Mouse (Mus musculus): ENCODE data around the gene Ptpn12. TPM values are rescaled to one million over a fixed set of nuclear protein-coding genes. Genes with fewer than 3 reads are reported as not detected.

Gene Ptpn12
- total RNA-seq (2021), result 10 to 100 TPM; 13.8 to 18.0 TPM
- long read RNA-seq, experiment 1, partial matches to known transcripts, result 3 of 6 reads
- long read RNA-seq, experiment 1, other reads (novel, unspliced or antisense), result 0 of 6 reads
- long read RNA-seq, experiment 2, partial matches to known transcripts, result 1 of 2 reads
- long read RNA-seq, experiment 2, other reads (novel, unspliced or antisense), result 0 of 2 reads

GRCm38 (mm10) chr5:21055820-21056531, at the start of gene Ptpn12:
Ptpn12 (minus strand) TSS chr5:21055911.
- DNase-seq, result peak; percentile 99

DNA sequence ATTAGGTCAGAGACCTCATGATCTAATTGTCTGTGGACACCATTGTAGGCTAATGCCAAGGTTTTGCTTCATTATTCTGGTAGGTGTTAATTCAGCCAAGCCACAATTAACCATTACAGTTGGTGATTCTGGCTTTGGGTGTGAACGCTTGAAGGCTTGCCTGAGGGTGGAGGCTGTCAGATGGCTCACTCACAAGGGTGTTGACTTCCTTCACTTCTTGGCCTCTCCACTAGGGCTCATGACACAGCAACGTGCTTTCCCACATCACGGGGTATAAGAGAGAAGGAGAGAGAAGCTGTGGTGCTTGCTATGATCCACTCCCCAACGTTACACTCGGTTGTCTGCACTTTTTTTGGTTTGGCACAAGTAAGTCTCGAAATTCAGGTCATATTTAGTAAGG, 35.5 kb upstream of the Ptpn12 start:
- DNase-seq, result no peak

DNA sequence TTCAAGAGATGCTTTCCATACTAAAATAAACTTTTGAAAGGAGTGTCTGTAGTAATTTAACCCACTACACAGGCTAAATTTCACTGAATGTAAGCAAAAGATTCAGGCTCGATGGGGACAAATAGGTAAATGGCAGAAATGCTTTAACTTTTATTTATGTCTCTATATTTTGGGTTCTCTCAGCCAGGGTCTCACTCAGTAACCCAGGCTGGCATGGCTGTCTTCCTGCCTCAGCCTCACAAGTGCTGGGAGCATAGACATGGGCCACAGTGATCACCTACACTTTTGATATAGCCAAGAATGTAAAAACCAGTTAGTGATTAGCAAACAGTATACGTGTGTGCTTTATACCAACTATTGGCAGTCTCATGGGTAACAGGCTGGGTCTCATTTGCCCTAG, 1.5 kb upstream of the Ptpn12 start:
- DNase-seq, result no peak

DNA sequence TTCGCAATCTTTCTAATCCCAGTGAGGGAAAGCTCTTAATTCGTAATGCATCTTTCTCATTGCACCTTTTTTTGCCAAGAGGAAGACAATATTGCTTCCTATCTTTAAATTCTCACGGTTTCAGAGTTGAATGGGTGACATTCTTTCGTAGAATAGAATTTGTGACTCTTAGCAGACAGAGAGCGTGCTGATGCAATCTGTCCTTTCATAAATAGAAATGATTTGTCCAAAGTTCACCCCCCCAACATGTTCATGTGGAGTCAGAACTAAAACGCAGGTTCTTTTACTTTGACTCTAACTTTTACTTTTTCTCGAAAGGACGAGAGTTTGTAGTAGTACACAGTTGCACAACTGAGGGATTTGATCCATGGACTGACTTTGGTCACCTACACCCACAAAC, 884 bp upstream of the Ptpn12 start:
- no peak for DNase-seq

- DNase-seq, result peak; percentile 46
Observed at GRCm38 (mm10) chr5:21055071-21055819, 466 bp downstream of the Ptpn12 start.

- DNase-seq, result peak; percentile 70
Observed at GRCm38 (mm10) chr5:21054472-21055070, 1.1 kb downstream of the Ptpn12 start.

- DNase-seq, result no peak
Observed at GRCm38 (mm10) chr5:21053571-21054307, 2.0 kb downstream of the Ptpn12 start.

DNA sequence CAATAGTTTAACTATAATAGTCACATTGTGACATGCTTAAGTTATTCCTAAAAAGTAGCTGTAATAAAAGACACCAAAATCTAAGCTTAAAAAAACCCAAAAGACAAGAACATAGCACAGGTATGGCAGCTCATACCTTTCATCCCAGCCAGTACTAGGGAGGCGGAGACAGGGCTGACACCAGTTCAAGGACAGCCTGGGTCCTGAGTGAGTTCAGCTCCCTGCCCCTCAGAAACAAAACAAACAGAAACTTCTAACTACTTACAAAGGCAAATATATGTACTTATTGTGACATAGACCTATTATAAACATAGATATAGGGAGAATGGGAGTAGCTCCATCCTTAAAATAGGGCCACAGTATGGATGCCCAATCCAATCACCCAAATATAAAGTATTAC, 3.2 kb downstream of the Ptpn12 start:
- DNase-seq, result no peak

DNA sequence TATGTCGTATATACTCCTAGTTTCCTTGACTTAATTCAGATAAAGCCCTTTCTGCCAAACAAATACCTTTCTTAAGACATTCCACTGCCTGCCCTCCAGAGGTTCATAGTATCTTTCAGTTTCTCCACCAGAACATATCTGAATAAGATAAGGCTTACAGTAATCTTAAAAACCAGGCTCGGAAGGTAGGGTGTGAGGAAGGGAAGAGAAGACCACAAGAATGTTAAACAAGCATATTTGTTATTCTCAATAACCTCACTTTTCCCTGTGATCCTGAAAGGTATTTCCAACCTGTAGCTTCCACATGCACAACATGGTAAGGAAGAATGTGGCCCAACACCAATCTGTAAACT, 5.0 kb downstream of the Ptpn12 start:
- DNase-seq, result no peak

- DNase-seq, result no peak
Observed at GRCm38 (mm10) chr5:21050061-21050769, 5.5 kb downstream of the Ptpn12 start.

DNA sequence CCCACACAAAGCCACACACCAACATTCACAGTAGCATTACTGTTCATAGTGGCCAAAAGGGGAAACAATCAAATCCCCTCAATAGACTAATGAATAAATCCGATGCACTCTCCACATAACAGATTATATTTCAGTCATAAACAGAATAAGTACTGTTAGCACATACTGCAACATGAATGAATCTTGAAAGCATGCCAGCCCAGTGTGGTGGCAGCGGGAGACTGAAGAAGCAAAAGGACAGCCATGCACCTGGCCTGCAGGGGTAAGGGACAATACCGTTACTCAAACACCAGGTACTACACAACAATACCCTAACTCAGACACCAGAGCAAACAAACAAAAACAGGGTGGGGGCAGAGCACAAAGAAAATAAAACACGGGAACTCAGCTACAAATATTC, 6.7 kb downstream of the Ptpn12 start:
- DNase-seq, result no peak

DNA sequence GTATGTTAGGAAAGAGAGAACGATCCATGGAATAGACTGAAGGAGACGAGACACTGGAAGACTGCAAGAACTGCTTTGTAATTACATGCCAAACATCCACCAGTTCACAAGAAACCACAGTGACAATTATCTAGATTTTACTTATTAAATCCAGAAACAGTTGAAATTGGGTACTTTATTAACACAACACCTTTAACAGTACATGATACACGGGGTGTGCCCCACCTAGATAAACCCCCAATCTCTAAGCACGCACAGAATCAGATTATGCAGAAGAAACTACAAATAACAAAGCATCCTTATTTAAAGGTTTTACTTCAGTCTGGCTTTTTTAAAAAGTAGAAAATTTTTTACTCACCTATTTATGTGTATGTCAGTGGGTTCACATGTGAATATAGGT, 8.6 kb downstream of the Ptpn12 start:
- no peak for DNase-seq

DNA sequence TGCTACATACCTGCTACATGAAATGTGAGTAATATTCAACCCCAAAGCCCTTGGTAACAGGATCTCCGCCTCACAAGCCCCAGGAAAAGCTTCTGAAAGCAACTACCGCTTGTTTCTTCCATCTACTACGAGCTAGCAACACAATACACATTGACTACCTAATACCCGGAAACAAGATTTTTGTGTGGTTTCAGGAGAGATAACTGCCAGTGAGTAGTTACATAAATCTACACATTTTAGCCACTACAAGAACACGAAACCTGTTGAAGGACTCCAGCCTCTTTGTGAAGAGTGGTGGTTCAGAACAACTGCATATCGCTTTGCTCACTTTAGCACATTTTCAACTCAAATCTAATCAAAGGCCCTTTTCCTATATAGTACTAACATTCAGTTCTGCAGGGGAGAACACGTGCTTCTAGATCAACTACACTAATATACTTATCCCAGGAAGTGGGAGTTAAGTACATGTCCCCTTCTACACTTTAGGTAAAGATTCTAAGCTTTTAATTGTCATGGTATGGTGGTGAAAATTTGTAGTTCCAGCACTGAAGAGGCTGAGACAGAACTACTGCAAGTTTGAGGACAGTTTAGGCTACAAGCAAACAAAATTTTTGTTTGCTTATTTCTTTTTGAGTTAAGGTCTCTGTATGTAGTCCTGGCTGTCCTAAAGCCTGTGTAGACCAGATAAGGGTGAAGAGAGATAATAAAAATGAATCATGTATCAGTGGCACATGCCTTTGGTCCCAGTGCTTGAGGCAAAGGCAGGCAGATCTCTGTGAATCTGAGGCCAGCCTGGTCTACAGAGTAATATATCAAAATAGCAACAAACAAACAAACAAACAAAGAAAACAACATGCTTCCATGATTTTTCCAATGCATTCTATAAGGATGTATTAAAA, 9.3 kb downstream of the Ptpn12 start:
- DNase-seq, result no peak

GRCm38 (mm10) chr5:21045462-21045861, 10.2 kb downstream of the Ptpn12 start:
- no peak for DNase-seq

- no peak for DNase-seq
Observed at GRCm38 (mm10) chr5:21038100-21038499, 17.6 kb downstream of the Ptpn12 start.

GRCm38 (mm10) chr5:21035689-21036480, 19.8 kb downstream of the Ptpn12 start:
- no peak for DNase-seq

GRCm38 (mm10) chr5:21034388-21034966, 21.2 kb downstream of the Ptpn12 start:
- no peak for DNase-seq

DNA sequence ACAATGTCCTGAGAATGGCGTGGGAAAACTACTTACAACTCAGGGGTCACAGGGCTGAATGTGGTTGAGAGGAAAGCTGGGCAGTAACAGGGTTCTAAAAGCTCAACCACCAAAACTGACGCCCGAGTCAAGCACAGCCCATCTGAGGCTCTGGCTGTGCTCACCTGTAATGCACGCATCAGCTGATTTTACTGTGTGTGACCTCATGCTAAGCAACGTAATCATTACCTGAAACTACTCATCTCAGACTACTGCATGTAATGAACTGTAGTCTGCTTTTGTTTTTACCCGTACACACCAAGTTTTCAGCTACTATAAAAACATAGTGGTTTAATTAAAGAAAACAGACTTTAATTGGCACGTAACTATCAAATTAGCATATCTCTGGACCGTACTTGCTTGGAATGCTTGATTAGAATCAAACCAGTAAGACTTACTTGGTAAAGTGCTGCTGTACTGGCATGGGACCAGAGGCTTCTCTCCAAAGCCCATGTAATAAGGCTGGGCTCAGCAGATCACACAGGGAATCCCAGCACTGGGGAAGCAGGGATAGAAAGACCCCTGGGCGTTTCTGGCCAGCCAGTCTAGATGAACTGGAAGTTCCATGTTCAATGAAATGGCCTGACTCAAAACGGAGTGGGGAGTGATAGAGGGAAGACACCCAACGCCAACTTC, 22.2 kb downstream of the Ptpn12 start:
- DNase-seq, result no peak

GRCm38 (mm10) chr5:21032626-21033025, 23.1 kb downstream of the Ptpn12 start:
- DNase-seq, result no peak
